Mouse (Mus musculus) granulocyte monocyte progenitor cell, adult 5-6 weeks (primary cell): ENCODE data around the gene Aldh8a1. TPM values are rescaled to one million over a fixed set of nuclear protein-coding genes. Genes with fewer than 3 reads are reported as not detected.
"Not testable (repeated sequence)": the region's sequence is repeated elsewhere in the genome, so short reads cannot be mapped to it uniquely, and the experiment has no call there.

ENCODE experiments used
- ATAC-seq: replicated peaks from 2 replicates; pipeline ENCODE4 v1.8.0; 2016; ENCODE audit warnings: mild to moderate bottlenecking, moderate TSS enrichment, inconsistent platforms; ENCODE audit not compliant: poor library complexity, severe bottlenecking
- total RNA-seq, 2 experiments: library from RNA; stranded (forward) in 1 of 2; stranded (reverse) in 1 of 2; fragments of 200-712, 200-1000 nt in 1 of 2; fragments of >200 nt in 1 of 2; fragmentation: Nextera tagmentation in 1 of 2; gene quantifications; 2 replicates each; pipeline ENCODE4 v1.2.3; 2014 to 2017

Aldh8a1 gene
- total RNA-seq, 2 experiments from 2014 or later = not detected

DNA sequence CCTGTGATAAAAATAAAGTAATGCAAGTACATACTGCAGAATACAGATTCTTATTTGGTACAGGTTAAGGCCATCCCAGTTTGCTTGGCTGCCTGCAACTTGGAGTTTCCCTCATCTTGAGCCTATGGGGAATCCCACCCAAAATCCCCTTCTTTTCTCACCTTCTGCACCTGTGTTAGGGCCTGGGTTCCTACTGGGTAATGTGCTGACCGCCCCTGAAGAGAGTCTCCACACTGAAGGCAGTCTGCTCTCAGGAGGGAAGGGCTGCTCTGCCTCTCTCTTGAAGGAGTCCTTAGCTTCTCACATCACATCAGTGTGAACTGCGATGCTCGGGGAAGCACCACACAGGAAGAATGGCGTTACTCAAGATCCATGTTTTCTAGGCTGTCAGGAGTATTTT is 11.2 kb upstream of the Aldh8a1 start:
- no peak for ATAC-seq

DNA sequence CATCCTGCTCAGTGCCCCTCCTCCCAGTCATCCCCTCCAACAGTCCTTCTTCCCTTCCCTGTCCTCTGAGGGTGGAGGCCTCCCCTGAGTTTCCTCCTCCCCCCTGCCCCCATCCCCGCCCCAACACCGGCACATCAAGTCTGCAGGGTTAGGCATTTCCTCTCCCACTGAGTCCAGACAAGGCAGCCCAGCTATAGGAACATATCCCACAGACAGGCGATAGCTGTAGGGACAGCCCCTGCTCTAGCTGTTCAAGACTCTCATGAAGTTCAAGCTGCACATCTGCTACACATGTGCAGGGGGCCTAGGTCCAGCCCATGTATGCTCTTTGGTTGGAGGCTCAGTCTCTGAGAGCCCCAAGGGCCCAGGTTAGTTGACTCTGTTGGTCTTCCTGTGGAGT is 10.6 kb upstream of the Aldh8a1 start:
- ATAC-seq = no peak

DNA sequence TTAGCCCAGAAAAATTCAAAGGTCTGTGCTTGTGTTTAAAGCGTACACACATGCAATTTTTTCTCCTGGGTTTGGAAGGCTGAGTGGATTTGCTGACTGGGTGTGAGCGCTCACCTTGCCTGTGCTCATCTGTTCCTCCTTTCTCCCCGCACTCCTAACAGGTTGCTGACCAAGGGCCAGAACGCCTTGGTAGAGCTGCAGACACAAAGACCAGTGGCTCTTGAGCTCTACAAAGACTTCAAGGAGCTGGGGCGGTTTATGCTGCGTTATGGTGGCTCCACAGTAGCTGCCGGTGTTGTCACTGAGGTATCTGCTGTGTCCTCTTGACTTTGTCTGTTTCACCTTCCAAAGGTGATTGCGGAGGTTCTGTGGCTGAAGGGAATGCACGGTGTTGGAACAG is 9.6 kb upstream of the Aldh8a1 start:
- no peak for ATAC-seq

DNA sequence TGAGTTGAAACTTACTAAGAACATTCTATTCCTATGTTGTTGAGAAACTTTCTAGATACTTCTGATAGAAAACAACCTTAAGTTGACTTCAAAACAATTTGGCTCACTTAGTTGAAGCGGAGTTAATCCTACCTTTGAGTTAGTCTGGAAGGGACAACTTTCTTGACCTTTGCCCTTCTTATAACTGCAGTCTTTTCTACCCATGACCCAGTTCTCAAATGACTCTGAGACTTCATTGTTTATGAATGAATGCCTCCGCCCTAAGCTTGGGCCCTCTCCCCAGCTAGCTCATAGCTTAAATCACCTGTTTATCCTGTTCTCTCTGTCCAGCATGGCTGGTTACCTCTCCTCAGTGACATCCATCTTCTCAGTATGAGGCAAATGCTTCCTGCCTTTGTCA is 7.5 kb upstream of the Aldh8a1 start:
- no peak for ATAC-seq

DNA sequence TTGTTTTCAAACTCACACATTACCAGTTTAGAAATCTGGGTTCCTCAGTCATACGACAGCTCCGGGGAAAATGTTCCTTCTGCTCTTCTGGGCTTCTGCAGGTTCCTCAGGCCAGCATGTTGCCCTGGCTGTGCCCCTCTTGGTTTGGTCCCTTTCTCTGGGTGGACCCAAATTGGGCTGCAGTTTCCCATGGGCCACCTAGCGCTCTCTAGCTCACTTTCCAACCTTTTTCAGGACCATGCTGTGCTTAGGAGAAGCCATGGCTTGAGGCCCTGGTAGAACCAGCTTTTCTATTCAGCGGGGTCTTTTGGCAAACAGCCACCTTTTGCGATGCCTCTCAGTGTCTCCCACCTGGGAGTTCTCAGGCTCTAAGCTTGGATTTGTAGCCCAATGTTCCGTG is 4.8 kb upstream of the Aldh8a1 start:
- ATAC-seq = no peak

DNA sequence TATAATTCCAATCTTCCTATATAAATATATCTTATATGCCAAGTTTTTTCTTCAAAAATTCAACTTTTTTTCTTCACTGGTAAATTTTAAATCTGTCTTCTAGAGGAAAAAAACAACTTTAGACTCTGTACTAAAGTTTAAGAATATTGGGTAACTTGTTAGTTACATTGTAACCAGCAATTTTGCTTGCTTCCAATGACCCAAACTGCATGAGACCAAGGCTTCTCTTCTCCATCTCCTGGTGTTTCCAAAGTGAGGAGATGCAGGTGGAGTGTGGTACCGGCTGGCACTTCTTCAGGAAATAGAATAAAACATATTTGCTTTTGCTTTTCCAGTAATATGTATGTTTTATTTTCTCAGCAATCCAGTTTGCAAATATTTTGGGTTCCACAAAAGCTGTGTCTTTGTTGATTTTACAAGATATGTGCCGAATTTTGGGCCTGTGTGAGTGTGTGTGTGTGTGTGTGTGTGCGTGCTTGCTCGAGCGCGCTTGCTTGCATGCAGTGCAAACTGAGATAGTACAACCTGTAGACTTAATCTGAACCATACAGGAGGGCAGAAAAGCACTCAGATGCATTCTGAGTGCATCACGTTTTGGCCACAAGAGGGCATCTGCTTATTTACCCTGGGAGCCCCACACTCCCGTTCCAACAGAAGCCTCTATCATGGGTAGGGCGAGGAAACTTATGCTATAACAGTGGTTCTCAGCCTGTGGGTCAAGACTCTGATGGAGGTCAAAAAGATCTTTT is 1.3 kb downstream of the Aldh8a1 start:
- 0 out of 2 replicates have a peak, but pooled peaks have one; percentile 30 for ATAC-seq

DNA sequence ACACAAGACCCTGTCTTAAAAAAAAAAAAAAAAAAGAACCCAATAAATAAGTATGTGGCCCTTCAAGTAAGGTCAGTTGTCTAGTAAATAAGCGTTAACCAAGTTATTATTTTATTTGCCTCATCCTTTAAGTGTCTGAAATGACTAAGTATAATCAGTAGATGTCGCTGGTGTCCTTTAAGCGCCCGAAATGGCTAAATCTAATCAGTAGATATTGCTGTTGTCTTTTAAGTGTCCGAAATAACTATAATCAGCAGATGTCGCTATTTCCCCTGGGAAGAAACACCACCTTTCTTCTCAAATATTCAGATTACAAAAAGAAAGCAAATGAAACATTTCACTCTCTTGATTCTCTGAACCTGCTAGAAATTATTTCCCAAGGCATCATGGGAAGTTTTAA is 5.8 kb downstream of the Aldh8a1 start:
- ATAC-seq = peak; percentile 79

DNA sequence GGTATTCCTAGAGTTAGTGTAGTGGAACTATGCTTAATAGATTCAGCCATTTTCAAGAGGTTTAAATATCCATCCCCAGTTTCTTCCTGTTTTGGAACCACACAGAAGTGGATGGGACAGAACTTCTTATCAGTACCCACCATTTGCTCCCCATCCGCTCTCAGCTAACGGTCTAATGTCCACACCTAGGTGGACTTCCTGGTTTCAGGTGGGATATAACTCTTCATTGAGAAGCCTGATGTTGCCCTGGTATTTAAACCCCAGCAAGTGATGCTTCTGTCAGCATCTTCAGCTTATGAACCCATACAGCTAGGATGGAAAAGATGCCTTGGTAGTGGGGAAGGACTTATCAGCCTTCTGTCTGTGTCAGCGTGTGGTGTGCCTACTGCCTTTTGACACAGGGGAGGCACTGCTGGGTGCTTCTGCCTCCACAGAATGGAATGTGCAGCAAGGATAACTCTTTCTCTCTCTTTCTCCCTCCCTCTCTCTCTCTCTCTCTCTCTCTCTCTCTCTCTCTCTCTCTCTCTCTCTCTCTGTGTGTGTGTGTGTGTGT is 8.1 kb downstream of the Aldh8a1 start:
- ATAC-seq = no peak

DNA sequence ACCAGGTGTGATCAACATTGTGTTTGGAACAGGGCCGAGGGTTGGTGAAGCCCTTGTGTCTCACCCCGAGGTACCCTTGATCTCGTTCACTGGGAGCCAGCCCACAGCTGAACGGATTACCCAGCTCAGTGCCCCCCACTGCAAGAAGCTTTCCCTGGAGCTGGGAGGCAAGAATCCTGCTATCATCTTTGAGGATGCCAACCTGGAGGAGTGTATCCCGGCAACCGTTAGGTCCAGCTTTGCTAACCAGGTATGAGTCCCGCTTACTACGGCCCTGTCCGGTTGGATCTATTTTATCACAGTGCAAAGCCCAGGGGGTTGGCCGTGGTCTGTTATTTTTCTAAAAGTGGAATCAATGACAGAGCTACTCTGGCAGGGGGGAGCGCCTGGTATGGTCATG is 12.0 kb downstream of the Aldh8a1 start:
- ATAC-seq = no peak

DNA sequence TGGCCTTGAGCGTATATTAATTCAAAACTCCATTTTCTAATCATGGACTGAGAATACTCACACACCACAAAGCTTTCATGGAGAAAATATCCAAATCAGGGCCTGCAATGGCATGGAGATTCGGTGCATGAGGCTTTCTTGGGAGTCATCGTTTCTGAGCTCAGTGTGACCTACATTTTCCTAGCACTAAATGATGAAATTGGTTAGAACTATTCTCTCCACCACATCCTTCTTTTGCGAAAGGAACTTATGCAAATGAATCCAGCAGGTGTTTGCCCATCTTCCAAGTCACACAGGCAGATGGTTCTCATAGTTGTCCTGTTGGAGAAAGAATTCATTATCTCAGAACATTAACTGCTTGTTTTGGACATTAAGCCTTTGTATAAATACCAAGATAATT is 13.3 kb downstream of the Aldh8a1 start:
- no peak for ATAC-seq

DNA sequence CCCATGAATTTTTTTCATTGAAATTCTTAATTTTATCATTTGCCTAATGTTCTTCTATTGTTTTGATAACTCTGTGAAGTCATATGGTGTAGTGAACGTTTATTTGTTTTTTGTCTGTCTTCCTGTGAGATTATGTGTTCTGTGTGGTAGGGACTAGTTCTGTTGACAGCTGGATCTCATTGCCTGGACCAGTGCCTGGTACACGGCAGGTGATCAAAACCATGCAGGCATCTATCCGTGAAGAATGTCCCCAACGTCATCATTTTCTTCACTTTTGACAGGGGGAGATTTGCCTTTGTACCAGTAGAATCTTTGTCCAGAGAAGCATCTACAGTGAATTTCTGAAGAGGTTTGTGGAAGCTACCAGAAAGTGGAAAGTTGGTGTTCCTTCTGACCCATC is 14.2 kb downstream of the Aldh8a1 start:
- ATAC-seq = no peak

DNA sequence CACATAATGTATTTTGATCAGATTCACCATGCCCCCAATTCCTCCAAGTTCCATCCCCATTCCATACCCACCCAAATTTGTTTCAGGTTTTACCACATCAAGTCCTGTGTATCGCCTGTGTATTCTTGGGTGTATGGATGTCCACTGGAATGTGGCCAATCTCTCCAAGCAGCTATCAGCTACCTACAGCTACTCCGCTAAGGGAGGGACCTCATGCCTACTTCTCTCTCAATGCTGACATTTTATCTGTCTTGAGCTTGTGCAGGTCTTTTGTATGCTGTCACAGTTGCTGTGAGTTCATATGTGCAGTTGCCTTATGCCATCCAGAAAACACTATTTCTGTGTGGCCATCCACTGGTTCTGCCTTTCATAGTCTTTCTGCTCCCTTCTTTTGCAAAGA is 16.3 kb downstream of the Aldh8a1 start:
- no peak for ATAC-seq

DNA sequence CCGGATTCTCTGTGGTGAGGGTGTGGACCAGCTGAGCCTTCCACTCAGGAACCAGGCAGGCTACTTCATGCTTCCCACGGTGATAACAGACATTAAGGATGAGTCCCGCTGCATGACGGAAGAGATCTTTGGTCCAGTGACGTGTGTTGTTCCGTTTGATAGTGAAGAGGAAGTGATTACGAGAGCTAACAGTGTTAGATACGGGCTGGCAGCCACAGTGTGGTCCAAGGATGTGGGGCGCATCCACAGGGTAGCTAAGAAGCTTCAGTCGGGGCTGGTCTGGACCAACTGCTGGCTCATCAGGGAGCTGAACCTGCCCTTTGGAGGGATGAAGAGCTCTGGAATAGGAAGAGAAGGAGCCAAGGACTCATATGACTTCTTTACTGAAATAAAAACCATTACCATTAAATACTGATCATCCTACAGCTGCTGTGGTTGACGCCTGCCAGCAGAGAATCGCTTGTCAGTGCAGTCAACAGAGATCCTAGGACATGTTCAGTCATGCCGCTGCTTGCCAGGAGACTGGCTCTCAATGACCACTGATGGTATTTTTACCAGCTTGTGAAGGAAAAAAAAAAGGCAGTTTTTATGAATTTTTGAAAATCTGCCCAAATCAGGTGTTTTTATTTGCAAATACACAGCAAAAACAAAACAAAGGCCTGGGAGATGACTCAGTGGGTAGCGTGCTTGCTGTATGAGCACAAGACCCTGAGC is 18.5 kb downstream of the Aldh8a1 start:
- peak; percentile 35 for ATAC-seq

DNA sequence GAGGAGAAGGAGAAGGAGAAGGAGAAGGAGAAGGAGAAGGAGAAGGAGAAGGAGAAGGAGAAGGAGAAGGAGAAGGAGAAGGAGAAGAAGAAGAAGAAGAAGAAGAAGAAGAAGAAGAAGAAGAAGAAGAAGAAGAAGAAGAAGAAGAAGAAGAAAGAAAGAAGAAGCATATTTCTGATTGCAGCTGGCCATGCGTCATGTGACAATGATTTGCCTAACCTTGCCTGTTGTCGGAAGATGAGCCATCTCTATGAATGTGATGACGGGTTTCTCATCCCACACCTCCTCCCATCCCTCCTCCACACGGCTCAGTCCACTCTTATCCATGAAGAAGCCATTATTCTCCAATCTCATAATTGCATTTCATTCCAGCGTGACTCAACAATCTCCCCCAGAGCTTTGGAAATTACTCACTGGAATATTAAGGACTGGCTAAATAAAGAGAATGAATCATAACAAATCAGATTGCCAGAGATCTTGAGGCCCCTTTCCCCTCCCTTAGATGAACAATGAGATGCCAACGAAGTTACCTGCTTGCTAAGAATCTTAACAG is 21.9 kb downstream of the Aldh8a1 start:
- ATAC-seq = not testable (repeated sequence)

DNA sequence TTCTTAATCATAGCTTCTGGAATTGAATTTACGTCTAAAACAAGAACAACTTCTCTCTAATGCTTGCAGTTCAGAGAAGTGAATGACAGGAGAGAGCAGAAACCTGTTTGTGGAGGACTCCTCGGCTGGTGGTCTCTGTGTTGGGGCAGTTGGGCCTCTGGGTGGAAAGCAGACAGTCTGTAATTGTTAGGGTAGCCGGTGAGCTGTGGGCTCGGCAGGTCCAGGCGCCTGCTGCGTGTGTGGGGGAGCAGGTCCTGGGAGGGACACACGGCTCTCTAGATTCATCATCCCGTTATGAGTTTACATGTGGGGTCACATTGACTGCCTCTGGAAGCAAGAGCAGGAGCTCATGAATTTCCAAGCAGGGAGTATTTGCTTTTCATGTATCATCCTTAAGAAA is 22.5 kb downstream of the Aldh8a1 start:
- ATAC-seq = no peak

DNA sequence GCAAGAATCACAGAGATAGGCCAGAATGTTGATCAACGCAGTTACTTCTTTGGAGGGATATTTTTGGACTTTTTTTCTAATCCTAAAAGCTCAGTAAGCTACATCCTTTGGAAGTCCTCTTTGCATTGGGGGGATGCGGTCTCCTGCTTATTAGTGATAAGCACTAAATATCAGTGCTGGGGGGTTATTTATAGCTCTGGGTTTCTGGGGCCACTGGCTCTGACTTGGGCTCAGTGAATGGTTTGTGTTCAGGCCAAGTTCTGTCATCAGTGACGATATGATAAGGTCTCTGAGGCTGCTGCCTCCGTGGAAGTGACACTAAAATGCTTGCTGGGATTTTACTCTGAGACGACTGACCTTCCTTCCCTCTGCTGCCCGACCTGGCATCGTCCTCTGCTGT is 22.9 kb downstream of the Aldh8a1 start:
- no peak for ATAC-seq

DNA sequence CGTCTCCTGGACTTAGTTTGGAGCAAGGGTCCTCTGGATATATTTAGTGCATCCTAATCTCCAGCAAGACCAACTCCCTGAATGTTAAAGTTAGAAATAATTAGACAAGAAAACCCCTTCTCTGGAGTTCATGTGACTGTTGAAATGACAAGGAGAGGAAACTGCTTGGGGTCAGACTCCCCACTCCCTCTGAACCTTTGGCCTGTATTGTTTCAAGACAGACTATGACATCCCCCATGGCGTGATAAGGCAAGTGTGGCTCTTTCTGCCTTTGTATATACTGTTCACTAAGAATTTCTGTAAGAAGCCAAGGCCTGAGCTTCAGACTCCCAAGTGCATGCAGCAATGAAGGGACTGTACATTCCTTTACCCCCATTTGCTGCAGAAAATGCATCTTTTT is 23.4 kb downstream of the Aldh8a1 start:
- no peak for ATAC-seq

DNA sequence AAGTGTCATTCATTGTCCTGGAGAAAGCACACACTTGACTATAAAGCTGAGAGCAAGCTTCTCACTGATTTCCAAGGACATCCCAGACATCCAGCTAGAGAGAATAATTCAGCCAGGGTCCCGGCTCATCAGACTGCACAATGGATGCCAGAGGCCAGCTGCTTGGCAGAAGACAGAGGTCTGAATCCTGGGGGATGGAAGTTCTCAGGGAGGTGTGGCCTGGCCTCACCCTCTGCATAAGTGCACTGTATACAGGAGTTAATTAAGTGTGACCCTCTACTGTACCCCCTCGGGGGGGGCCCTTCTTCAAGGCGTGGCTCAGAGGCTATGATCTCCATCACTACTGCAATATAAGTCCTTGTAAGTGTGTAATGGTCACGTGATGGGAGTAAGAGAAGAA is 24.2 kb downstream of the Aldh8a1 start:
- ATAC-seq = no peak

DNA sequence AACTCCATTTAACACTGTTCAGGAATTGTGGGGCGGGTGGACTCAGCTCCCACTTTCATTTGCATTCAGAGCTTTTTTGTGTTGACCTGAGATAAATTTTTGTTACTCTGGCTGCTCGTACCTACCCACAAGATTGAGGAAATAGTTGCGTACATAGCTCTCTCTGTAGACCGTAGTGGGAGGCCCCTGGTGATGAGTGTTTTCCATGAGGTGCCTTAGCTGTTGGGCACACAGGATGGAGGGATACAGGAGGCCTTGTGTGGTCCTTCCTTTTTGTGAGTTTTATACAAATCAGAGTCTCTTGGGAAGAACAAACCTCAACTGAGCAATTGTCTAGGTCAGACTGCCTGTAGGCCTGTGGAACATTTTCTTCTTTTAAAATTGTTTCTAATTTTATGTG is 27.7 kb downstream of the Aldh8a1 start:
- ATAC-seq = no peak

DNA sequence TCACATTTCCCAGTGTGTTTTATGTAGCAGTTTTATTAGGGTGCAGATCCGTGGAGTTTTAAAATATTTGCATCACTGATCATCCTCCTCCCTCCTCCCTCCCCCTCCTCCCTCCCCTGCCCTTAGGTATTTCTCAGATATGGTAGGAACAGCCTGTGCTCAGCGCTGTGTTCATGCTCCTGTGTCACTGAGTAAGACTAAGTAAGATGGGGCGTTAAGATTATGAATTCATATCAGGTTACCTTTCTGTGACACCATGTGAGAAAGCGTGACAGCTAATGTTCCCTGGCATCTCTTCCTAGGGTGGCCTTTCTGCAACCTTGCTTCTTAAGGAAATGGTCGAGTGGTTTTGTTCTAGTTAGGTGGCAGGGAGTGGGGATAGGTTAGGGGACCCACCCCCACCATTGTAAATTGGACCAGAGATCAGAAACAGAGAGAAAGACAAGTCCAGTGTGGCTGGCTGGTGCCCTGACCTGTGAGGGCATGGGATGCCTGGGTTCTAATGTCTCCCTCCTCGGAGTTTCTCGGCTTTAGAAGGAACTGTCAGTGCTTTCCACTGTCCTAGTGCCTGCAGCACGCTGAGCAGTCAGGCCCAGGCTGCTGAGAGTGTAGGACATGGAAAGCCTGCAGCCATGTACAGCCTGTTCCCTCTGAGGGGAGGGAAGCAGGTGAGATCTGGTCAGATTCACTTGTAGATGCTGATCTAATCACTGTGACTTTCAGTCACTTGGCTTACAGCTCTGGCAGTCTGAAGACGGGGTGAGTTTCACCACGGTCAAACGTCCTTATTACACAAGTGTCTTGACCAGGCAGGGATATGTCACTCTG is 28.8 kb downstream of the Aldh8a1 start:
- no peak for ATAC-seq

DNA sequence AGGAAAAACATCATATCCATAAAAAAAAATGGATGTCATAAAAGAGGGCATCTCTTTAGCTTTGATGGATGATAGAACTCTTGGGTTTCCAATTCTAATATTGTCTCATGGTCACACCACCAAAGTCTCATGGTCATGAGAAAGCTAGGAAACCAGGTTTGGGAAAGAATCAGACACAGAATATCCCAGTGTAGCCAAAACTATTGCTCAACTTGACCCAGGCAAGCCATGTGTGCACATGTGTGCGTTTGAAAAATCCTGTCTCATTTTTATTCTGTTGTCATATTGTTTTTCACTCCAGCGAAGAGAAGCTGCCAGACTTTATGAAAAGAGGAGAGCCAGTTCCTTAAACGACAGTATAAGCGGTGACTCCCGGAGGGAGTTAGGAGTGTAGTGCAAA is 33.6 kb downstream of the Aldh8a1 start:
- ATAC-seq = no peak
